Mouse (Mus musculus): ENCODE results near the gene Stag1. TPM values are rescaled to one million over a fixed set of nuclear protein-coding genes. Genes with fewer than 3 reads are reported as not detected.
A peak's percentile ranks its signal among the peaks of the same experiment; 100 is the strongest.

Gene Stag1
- polyA plus RNA-seq, 1 experiment from 2014 or later: 57.1 TPM

DNA sequence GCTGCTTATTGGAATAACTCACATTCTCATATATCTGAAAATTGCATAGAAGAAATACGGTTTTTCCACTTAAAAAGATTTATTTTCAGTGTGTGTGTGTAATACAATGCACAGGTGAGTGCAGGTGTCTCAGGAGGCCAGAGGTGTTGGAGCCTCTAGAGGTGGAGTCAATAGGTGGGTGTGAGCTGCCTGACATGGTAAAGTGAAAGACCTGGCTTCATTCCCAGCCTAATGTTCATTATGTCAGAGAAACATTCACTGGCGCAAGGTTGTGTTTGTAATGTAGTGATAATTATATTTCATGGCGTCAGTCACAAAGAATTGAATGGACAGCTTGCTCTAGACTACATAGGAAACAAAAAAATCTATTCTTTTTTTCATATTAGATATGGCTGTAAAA lies 56.5 kb downstream of the Stag1 start:
- 94% methylated on average over 3 of the region's 3 CpGs for WGBS
- Histone ChIP-seq H3K4me2 (no peak overlapping the region), H3K4me1 (ENCODE audit: control insufficient read depth, insufficient read depth, low read length) (no peaks in the 10 kb centered on the region), H3K9me3 (ENCODE audit: control insufficient read depth, low read length) (no peaks in the 10 kb centered on the region), H3K27ac (ENCODE audit: low read depth, low read length) (no peak overlapping the region), H3K9ac (ENCODE audit: low read length) (no peak overlapping the region), H3K27me3 (ENCODE audit: control insufficient read depth, insufficient read depth, low read length) (no peaks in the 10 kb centered on the region), H3K36me3 (ENCODE audit: control insufficient read depth, insufficient read depth, low read length) (no peaks in the 10 kb centered on the region), H3K4me3 (ENCODE audit: low read depth, low read length) (no peak overlapping the region)
- DNase-seq (ENCODE audit: low spot score, missing footprints) (no peak), ATAC-seq (ENCODE audit: low FRiP score) (no peak)

DNA sequence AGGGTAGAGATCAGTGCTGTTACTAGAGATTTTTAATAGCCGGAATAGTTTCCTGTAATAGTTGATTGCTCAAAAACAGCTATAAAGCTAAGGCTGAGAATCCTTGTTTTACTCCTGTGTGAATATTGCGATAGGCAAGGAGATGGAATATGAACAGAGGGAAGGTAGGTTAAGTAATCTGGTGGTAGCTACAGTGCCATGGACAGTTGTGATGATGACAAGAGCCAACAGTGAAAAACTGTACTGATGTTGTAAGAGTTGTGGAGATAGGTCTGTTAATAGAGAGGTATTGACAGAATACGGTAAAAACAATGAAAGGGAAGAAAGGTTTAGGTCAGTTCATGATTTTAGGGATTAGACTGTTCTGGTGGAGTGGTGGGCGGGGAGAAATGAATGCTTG lies 58.5 kb downstream of the Stag1 start:
- Histone ChIP-seq H3K9ac (ENCODE audit: low read length) (no peak overlapping the region), H3K9me3 (ENCODE audit: control insufficient read depth, low read length) (no peaks in the 10 kb centered on the region), H3K36me3 (ENCODE audit: control insufficient read depth, insufficient read depth, low read length) (no peaks in the 10 kb centered on the region), H3K4me3 (ENCODE audit: low read depth, low read length) (no peak overlapping the region), H3K27me3 (ENCODE audit: control insufficient read depth, insufficient read depth, low read length) (no peaks in the 10 kb centered on the region), H3K4me1 (ENCODE audit: control insufficient read depth, insufficient read depth, low read length) (no peaks in the 10 kb centered on the region), H3K27ac (ENCODE audit: low read depth, low read length) (no peak overlapping the region), H3K4me2 (no peak overlapping the region)
- DNase-seq (ENCODE audit: low spot score, missing footprints): no peak
- ATAC-seq (ENCODE audit: low FRiP score): no peak
- 97% methylated on average over 4 of the region's 4 CpGs for WGBS

DNA sequence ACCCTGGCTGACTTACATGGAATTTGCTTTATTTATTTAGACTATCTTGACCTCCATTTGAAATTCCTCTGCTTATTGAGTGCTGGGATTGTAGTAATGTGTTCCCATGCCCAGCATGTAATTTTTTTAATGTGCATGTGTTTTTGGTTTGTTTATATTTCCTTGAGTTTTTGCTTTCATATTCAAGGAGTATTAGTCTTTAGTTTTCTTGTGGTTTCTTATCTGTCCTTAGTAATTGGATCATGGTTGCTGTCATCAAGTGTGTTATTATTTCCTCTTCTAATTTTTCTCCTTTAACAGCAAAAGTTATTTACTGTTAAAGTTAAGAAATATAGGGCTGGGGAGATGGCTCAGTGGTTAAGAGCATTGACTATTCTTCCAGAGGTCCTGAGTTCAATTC lies 63.0 kb downstream of the Stag1 start:
- Histone ChIP-seq H3K27me3 (ENCODE audit: control insufficient read depth, insufficient read depth, low read length) (no peaks in the 10 kb centered on the region), H3K4me1 (ENCODE audit: control insufficient read depth, insufficient read depth, low read length) (no peaks in the 10 kb centered on the region), H3K9me3 (ENCODE audit: control insufficient read depth, low read length) (no peaks in the 10 kb centered on the region), H3K4me3 (ENCODE audit: low read depth, low read length) (no peak overlapping the region), H3K27ac (ENCODE audit: low read depth, low read length) (no peak overlapping the region), H3K9ac (ENCODE audit: low read length) (no peak overlapping the region), H3K36me3 (ENCODE audit: control insufficient read depth, insufficient read depth, low read length) (no peaks in the 10 kb centered on the region), H3K4me2 (no peak overlapping the region)
- DNase-seq (ENCODE audit: low spot score, missing footprints): no peak
- no peak for ATAC-seq (ENCODE audit: low FRiP score)

DNA sequence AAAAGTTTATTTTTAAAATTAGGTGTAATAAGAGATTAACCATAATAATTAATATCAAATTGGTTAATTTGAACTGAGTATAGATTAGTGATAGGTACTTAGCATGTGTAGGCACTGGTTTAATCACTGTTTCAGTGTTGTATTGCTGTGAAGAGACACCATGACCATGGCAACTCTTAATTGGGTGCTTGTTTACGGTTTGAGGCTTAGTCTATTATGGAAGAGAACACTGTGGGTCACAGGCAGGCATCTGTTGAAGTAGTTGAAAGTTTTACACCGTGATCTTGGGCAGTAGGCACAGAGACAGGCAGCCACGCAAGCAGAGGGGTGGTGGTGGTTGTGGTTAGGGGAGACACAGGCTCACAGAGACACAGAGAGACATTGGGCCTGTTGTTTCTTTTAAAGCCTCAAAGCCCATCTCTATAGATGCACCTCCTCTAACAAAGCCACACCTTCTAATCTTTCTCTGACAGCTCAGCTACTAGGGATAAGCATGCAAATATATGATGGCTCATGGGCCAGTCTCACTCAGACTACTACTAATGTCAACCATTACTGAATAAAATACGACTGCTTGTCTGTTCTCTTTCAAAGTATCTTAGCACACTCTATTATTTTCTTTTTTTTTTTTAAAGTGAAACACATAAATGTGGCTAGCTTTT lies 66.0 kb downstream of the Stag1 start:
- ATAC-seq (ENCODE audit: low FRiP score) (no peak), DNase-seq (ENCODE audit: low spot score, missing footprints) (peak; percentile 54)
- Histone ChIP-seq H3K4me1 (ENCODE audit: control insufficient read depth, insufficient read depth, low read length) (no peaks in the 10 kb centered on the region), H3K27me3 (ENCODE audit: control insufficient read depth, insufficient read depth, low read length) (no peaks in the 10 kb centered on the region), H3K9me3 (ENCODE audit: control insufficient read depth, low read length) (no peaks in the 10 kb centered on the region), H3K9ac (ENCODE audit: low read length) (no peak overlapping the region), H3K36me3 (ENCODE audit: control insufficient read depth, insufficient read depth, low read length) (no peaks in the 10 kb centered on the region), H3K4me2 (no peak overlapping the region), H3K4me3 (ENCODE audit: low read depth, low read length) (no peak overlapping the region), H3K27ac (ENCODE audit: low read depth, low read length) (no peak overlapping the region)
- 93% methylated on average over 4 of the region's 4 CpGs for WGBS

DNA sequence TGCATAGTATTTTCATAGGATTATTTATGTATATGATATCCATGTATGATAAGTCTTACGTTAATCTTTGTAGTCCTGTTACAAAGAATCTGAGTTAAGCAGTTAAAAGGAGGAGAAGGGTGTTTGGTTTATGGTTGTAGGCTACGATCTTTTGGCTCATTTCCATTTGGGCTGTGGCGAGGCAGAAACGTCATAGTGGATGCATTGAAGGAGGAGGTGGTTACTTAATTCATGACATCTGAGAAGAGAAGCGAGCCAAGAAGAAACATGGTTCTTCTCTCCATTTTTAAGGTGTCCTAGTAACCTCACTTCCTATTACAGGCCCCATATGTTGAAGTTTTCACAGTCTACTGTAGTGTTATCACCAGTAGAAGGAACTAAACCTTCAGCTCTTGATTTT lies 72.6 kb downstream of the Stag1 start:
- 87% methylated on average over 5 of the region's 5 CpGs for WGBS
- Histone ChIP-seq H3K27ac (ENCODE audit: low read depth, low read length) (no peak overlapping the region), H3K36me3 (ENCODE audit: control insufficient read depth, insufficient read depth, low read length) (no peaks in the 10 kb centered on the region), H3K4me3 (ENCODE audit: low read depth, low read length) (no peak overlapping the region), H3K9ac (ENCODE audit: low read length) (no peak overlapping the region), H3K4me1 (ENCODE audit: control insufficient read depth, insufficient read depth, low read length) (no peaks in the 10 kb centered on the region), H3K27me3 (ENCODE audit: control insufficient read depth, insufficient read depth, low read length) (no peaks in the 10 kb centered on the region), H3K9me3 (ENCODE audit: control insufficient read depth, low read length) (no peaks in the 10 kb centered on the region), H3K4me2 (no peak overlapping the region)
- DNase-seq (ENCODE audit: low spot score, missing footprints): peak; percentile 49
- no peak for ATAC-seq (ENCODE audit: low FRiP score)

DNA sequence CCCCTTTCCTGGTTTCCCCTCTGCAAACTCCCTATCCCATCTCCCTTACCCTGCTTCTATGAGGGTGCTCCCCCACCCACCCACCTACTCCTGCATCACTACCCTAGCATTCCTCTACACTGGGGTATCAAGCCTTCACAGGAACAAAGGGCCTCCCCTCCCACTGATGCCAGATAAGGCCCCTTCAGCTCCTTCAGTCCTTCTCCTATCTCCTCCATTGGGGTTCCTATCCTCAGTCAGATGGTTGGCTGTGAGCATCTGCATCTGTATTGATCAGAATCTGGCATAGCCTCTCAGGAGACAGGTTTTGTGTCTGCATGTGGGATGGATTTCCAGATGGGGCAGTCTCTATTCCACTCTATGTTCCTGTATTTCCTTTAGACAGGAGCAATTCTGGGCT lies 81.4 kb downstream of the Stag1 start:
- H3K36me3 ChIP-seq (ENCODE audit: control insufficient read depth, insufficient read depth, low read length): no peaks in the 10 kb centered on the region
- DNase-seq (ENCODE audit: low spot score, missing footprints) (no peak), ATAC-seq (ENCODE audit: low FRiP score) (no peak)
- no peaks in the 10 kb centered on the region for H3K4me1 ChIP-seq (ENCODE audit: control insufficient read depth, insufficient read depth, low read length)
- H3K9me3 ChIP-seq (ENCODE audit: control insufficient read depth, low read length): no peaks in the 10 kb centered on the region
- H3K27ac ChIP-seq (ENCODE audit: low read depth, low read length): no peak overlapping the region
- H3K4me2 ChIP-seq: no peak overlapping the region
- H3K27me3 ChIP-seq (ENCODE audit: control insufficient read depth, insufficient read depth, low read length): no peaks in the 10 kb centered on the region
- no peak overlapping the region for H3K4me3 ChIP-seq (ENCODE audit: low read depth, low read length)
- H3K9ac ChIP-seq (ENCODE audit: low read length): no peak overlapping the region

DNA sequence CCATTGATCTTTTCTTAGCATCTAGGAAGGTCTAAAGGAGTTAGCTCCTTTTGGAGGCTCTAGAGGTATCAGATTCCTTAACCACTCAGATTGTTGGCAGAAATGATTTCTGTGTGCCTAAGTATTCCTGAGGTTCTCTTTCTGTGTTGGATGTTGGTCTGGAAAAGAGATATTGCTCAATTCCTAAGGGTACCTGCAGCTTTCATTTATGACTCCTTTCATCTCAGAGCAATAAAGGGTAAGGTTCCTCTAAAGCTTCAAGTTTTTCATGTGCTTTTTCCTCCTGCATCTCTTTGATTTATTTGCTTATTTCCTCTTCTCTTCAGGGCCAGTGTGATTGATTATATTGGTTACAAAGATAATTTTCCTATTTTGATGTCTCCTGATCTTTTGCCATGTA lies 84.7 kb downstream of the Stag1 start:
- no peak overlapping the region for H3K27ac ChIP-seq (ENCODE audit: low read depth, low read length)
- H3K4me2 ChIP-seq: no peak overlapping the region
- H3K9ac ChIP-seq (ENCODE audit: low read length): no peak overlapping the region
- no peaks in the 10 kb centered on the region for H3K9me3 ChIP-seq (ENCODE audit: control insufficient read depth, low read length)
- H3K36me3 ChIP-seq (ENCODE audit: control insufficient read depth, insufficient read depth, low read length): no peaks in the 10 kb centered on the region
- no peak overlapping the region for H3K4me3 ChIP-seq (ENCODE audit: low read depth, low read length)
- peak; percentile 28 for DNase-seq (ENCODE audit: low spot score, missing footprints)
- no peak for ATAC-seq (ENCODE audit: low FRiP score)
- peaks cover 7% of the 10 kb centered on the region for H3K4me1 ChIP-seq (ENCODE audit: control insufficient read depth, insufficient read depth, low read length)
- H3K27me3 ChIP-seq (ENCODE audit: control insufficient read depth, insufficient read depth, low read length): no peaks in the 10 kb centered on the region

DNA sequence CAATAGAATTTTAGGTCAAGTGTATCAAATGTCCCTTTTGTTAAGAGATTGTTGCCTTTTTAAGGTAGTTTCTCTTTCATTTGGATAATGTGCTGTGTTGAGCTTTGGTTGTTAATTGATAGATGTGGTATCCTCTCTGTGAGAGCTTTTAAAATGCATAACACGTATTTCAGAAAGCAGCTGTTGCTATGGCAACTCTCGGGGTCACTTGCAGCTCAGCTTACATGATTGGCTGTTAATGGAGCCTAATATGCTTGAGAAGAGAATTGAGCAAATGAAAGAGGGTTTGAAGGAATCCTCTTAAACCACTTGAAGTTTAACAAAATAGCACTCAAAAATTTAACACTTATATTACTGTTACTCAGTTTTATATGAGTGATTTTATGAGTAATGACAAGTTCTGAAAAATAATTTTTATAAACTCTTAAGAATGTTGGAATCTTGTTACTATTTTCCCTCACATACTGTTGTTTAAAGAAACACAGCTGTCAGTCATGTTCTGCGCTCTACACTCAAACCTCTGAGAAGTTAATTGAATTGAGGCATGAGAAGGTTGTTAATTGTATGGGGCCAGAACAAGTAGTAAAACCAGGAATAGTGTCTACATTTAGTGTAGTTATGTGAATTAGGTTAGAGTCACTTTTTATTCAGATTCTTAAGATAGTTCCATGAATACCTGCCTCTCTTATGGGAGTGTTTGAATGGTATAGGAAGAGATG lies 88.3 kb downstream of the Stag1 start:
- Histone ChIP-seq H3K27me3 (ENCODE audit: control insufficient read depth, insufficient read depth, low read length) (no peaks in the 10 kb centered on the region), H3K4me2 (peak overlapping the region; percentile 8; the same call in 1 of the 2 replicates), H3K4me1 (ENCODE audit: control insufficient read depth, insufficient read depth, low read length) (peaks cover 7% of the 10 kb centered on the region), H3K36me3 (ENCODE audit: control insufficient read depth, insufficient read depth, low read length) (no peaks in the 10 kb centered on the region), H3K27ac (ENCODE audit: low read depth, low read length) (no peak overlapping the region), H3K9ac (ENCODE audit: low read length) (no peak overlapping the region), H3K4me3 (ENCODE audit: low read depth, low read length) (no peak overlapping the region), H3K9me3 (ENCODE audit: control insufficient read depth, low read length) (no peaks in the 10 kb centered on the region)
- ATAC-seq (ENCODE audit: low FRiP score) (peak; percentile 87), DNase-seq (ENCODE audit: low spot score, missing footprints) (peak; percentile 93)
- WGBS: 14% methylated on average over 3 of the region's 3 CpGs

DNA sequence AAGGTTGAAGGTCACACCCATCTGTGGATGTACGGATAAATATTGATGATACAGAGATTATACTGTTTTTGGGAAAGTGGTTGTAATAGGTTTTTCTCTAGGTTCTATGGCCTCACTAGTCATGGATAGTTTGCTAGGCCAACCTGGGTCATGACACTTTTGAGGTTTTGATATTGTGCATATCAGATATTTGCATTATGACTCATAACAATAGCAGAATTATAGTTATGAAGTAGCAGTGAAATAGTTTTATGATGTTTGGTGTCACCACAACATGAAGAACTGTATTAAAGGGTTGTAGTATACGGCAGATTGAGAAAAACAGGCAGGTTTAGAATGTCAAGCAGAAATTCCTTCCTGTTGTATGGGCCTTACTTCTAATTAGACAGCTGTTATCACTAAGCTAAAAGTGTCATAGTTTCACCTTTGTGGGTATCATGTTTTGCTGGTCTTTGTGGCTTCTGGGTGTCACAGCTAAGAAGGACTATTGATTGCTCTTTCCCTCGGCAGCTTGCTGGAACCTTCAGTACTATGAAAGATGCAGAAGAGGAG lies 92.2 kb downstream of the Stag1 start:
- DNase-seq (ENCODE audit: low spot score, missing footprints) (peak; percentile 69), ATAC-seq (ENCODE audit: low FRiP score) (no peak)
- Histone ChIP-seq H3K27me3 (ENCODE audit: control insufficient read depth, insufficient read depth, low read length) (no peaks in the 10 kb centered on the region), H3K27ac (ENCODE audit: low read depth, low read length) (no peak overlapping the region), H3K4me3 (ENCODE audit: low read depth, low read length) (no peak overlapping the region), H3K4me1 (ENCODE audit: control insufficient read depth, insufficient read depth, low read length) (peaks cover 7% of the 10 kb centered on the region), H3K9ac (ENCODE audit: low read length) (no peak overlapping the region), H3K36me3 (ENCODE audit: control insufficient read depth, insufficient read depth, low read length) (no peaks in the 10 kb centered on the region), H3K4me2 (no peak overlapping the region), H3K9me3 (ENCODE audit: control insufficient read depth, low read length) (no peaks in the 10 kb centered on the region)
- WGBS: 95% methylated on average over 3 of the region's 3 CpGs
